ENCODE assay signal across 14 mouse cellular contexts in the genomic region with DNA sequence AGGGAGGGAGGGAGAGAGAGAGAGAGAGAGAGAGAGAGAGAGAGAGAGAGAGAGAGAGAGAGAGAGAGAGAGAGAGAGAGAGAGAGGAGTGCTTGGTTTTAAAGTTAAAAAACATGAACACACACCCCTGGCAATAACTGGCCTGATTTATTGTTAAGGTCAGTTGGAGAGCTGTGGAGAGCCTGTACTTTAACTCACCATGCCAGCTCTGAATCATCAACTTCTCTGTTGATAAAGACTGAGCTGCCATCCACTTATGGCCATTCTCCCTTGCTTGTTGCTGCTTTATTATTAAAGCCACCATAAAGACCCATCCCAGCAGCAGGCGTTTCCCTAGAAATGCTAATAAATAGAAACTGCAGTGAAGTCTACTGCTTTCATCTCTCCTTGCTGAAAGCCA.
"Had no signal": no experiment of that assay in that cellular context is flagged by ENCODE, and none has a peak within 500 bp of the region (broad histone marks: within the 10 kb centered on the region; RNA-seq: fewer than 3 reads in every experiment).

No protein-coding gene starts in this region.

- ATAC-seq: midbrain, embryonic 13.5 days; midbrain, embryonic 15.5 days had no signal

- DNase-seq: lung, adult 18-20 months; lung, embryonic 14.5 days; lung, postnatal 10 days; lung, postnatal 4 days; retina, postnatal 1 day; right cerebral cortex, adult 18-20 months; right cerebral cortex, postnatal 25 days; right cerebral cortex, postnatal 4 days; spleen, adult 18-20 months; thymus, adult 18-20 months; thymus, postnatal 14 days; thymus, postnatal 36 days had no signal
